Mouse (Mus musculus) thymus, adult 2 months (tissue): ENCODE results near the gene Hoxa4.

ENCODE experiments used
- CTCF ChIP-seq: fragments of 200-500 bp; IDR thresholded peaks from 2 replicates; pipeline ENCODE4 v1.5.1; 2012; ENCODE audit warnings: mild to moderate bottlenecking, control low read depth, low read length, moderate library complexity, borderline replicate concordance; ENCODE audit not compliant: control insufficient read depth, poor library complexity, insufficient read depth; ENCODE audit errors: extremely low read depth
- POLR2A ChIP-seq: fragments of 200-500 bp; IDR thresholded peaks from 2 replicates; pipeline ENCODE4 v1.6.1; 2012; ENCODE audit warnings: mild to moderate bottlenecking, low read length, control low read depth, moderate library complexity; ENCODE audit not compliant: control insufficient read depth, poor library complexity, insufficient read depth; ENCODE audit errors: extremely low read depth

GRCm38 (mm10) chr6:52203121-52203370 lies 11.5 kb upstream of the Hoxa4 start:
- TF ChIP-seq CTCF (no peak), POLR2A (no peak)
